Mouse (Mus musculus) adrenal gland, adult (tissue): ENCODE results near the gene Jhy.

Experiments used
- DNase-seq, 2 experiments: peaks; one replicate each; pipeline ENCODE4 v3.0.0; 2022 to 2023; ENCODE audit warnings: low spot score in 1 of 2; ENCODE audit not compliant: inconsistent age in 2 of 2

Gene Jhy

DNA sequence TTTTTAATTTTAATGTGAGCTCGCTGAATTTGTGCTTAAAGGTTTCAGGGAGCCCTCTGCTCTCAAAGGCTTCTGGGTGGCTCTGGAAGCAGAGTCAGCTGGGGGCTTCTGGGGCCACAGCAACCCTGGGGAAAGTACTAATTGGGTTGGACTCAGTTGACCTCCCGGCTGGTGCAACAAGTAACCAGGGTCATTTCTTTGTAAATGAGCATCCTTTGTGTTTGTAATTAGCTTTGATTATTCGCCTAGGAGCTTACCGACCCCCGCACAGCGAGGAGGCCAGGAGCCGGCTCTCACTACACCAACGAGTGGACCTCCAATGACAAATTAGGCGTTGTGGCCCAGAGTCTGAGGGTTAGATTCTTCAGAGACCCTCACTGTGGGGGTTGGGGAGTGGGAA lies 104.7 kb downstream of the Jhy start:
- DNase-seq = no peak

DNA sequence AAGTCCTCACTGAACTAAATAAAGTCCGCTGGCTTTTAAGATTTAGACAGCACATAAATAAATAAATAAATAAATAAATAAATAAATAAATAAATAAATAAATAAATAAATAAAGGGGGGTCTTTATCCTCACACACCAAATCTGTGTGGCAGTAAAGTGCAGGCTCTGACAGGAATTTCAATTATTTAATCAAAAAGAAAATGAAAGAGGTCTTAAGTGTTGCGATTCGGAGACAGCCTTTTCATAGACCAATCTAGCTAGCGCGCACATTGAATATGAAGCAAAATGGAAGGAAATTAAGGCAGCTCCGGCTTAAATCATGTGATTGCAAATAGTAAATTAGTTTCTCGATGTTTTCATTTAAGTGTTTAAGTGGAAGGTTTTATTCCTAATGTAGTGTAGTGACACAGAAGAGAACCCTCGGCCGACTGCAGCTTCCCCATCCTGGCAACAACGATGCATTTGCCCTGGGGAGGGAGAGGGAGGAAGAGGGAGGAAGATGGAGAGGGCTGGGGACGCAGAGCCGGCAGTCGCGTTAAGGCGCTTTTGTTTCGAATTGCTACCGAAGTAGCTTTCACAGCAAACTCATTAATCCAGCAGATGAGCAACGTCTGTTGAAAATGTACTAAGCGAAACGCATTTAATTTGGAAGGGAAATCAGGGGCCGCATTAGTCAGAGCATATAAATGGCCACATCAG lies 105.3 kb downstream of the Jhy start:
- peak in 1 of 2 experiments; percentile 37 for DNase-seq

DNA sequence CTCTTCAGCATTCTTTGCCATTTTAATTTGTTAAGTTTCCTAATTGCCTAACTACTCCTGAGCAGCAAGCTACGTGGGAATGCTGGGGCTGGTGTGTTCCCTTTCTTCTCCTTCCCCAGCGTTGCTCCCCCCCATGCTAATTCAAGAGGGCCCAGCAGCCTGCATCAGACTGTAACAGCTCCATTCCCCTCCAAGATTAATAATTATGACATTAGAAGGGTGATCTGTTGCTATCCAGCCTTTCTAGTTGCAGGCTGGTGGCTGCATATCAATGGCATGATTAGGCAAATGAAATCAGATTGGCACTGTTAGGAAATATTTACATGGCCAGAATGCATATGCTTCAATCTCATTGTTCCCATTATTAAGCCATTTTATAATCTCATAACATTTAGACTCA lies 112.4 kb downstream of the Jhy start:
- DNase-seq = no peak
